Mouse (Mus musculus) MEL (cell line): ENCODE measurements at regions not wholly inside any gene's neighbourhood (a gene's known extent, or its start where the extent isn't known, plus 50 kb on each side); places are given as distances from the start of the nearest gene placed in this dataset.

Source experiments
- DNase-seq: peaks from one replicate; pipeline ENCODE4 v3.0.0; 2011; ENCODE audit warnings: low read depth, low spot score
- H3K27ac ChIP-seq: 2 replicates; pipeline ENCODE4 v1.5.1; 2012; ENCODE audit warnings: low read depth, mild to moderate bottlenecking, control low read depth, low read length, moderate library complexity; ENCODE audit not compliant: control insufficient read depth
- H3K27me3 ChIP-seq, 2 experiments: fragments of 150-350 bp in 1 of 2; sonication (generic) in 1 of 2; 2 replicates each; pipeline ENCODE4 v1.6.1; 2012; ENCODE audit warnings: low read length in 2 of 2, mild to moderate bottlenecking in 2 of 2, improper control_type of control experiment in 1 of 2, moderate library complexity in 1 of 2; ENCODE audit not compliant: insufficient read depth in 2 of 2, control insufficient read depth in 1 of 2
- H3K36me3 ChIP-seq, 2 experiments: 2 replicates each; pipeline ENCODE4 v1.6.1; 2012 to 2014; ENCODE audit warnings: low read length in 2 of 2, improper control_type of control experiment in 1 of 2, inconsistent platforms in 1 of 2, mild to moderate bottlenecking in 1 of 2; ENCODE audit not compliant: insufficient read depth in 2 of 2, control insufficient read depth in 1 of 2
- H3K4me1 ChIP-seq, 2 experiments: fragments of 150-350 bp in 1 of 2; sonication (generic) in 1 of 2; 2 replicates each; pipeline ENCODE4 v1.6.1; 2012; ENCODE audit warnings: low read length in 2 of 2, improper control_type of control experiment in 1 of 2, mild to moderate bottlenecking in 1 of 2; ENCODE audit not compliant: insufficient read depth in 2 of 2, control insufficient read depth in 1 of 2
- H3K4me3 ChIP-seq, 2 experiments: fragments of 150-350 bp in 1 of 2; sonication (generic) in 1 of 2; 2 replicates each; pipeline ENCODE4 v1.5.1; 2012; ENCODE audit warnings: low read depth in 2 of 2, low read length in 2 of 2, mild to moderate bottlenecking in 2 of 2, moderate library complexity in 2 of 2, control low read depth in 1 of 2, improper control_type of control experiment in 1 of 2; ENCODE audit not compliant: control insufficient read depth in 1 of 2, insufficient read depth in 1 of 2
- H3K79me2 ChIP-seq: 2 replicates; pipeline ENCODE4 v1.6.1; 2012; ENCODE audit warnings: mild to moderate bottlenecking, low read length, moderate library complexity; ENCODE audit not compliant: control insufficient read depth, poor library complexity, insufficient read depth
- H3K9ac ChIP-seq: 2 replicates; pipeline ENCODE4 v1.6.1; 2012; ENCODE audit warnings: low read depth, mild to moderate bottlenecking, control low read depth, low read length, moderate library complexity; ENCODE audit not compliant: control insufficient read depth, poor library complexity, severe bottlenecking
- H3K9me3 ChIP-seq: fragments of 150-350 bp; sonication (generic); replicated peaks from 2 replicates; pipeline ENCODE4 v1.6.1; 2012; ENCODE audit warnings: mild to moderate bottlenecking, low read length, improper control_type of control experiment, moderate library complexity; ENCODE audit not compliant: insufficient read depth
- CHD1 ChIP-seq: IDR thresholded peaks from 2 replicates; pipeline ENCODE4 v1.6.1; 2012; ENCODE audit warnings: low read depth, mild to moderate bottlenecking, inconsistent platforms, low read length, improper control_type of control experiment
- E2F4 ChIP-seq: IDR thresholded peaks from 2 replicates; pipeline ENCODE4 v1.6.1; 2011; ENCODE audit warnings: low read depth, low read length, improper control_type of control experiment, borderline replicate concordance
- EP300 ChIP-seq, 2 experiments: IDR thresholded peaks; 2 replicates each; pipeline ENCODE4 v1.6.1; 2011; ENCODE audit warnings: improper control_type of control experiment in 2 of 2, low read length in 2 of 2, low read depth in 1 of 2, mild to moderate bottlenecking in 1 of 2
- GABPA ChIP-seq: IDR thresholded peaks from 2 replicates; pipeline ENCODE4 v1.6.1; 2012; ENCODE audit warnings: low read depth, mild to moderate bottlenecking, inconsistent platforms, low read length, improper control_type of control experiment, moderate library complexity
- HCFC1 ChIP-seq: IDR thresholded peaks from 2 replicates; pipeline ENCODE4 v1.6.1; 2012; ENCODE audit warnings: low read depth, mild to moderate bottlenecking, inconsistent platforms, low read length, improper control_type of control experiment, moderate library complexity
- MAFK ChIP-seq: IDR thresholded peaks from 2 replicates; pipeline ENCODE4 v1.6.1; 2011; ENCODE audit warnings: low read depth, mild to moderate bottlenecking, low read length, improper control_type of control experiment, borderline replicate concordance
- MAZ ChIP-seq: IDR thresholded peaks from 2 replicates; pipeline ENCODE4 v1.6.1; 2012; ENCODE audit warnings: low read depth, mild to moderate bottlenecking, inconsistent platforms, low read length, improper control_type of control experiment
- NELFE ChIP-seq: IDR thresholded peaks from 2 replicates; pipeline ENCODE4 v1.6.1; 2011; ENCODE audit warnings: low read depth, low read length, improper control_type of control experiment
- NRF1 ChIP-seq: IDR thresholded peaks from 2 replicates; pipeline ENCODE4 v1.6.1; 2014; ENCODE audit warnings: low read depth, mild to moderate bottlenecking, inconsistent platforms, low read length, improper control_type of control experiment, moderate library complexity; ENCODE audit not compliant: poor library complexity, insufficient read depth, severe bottlenecking
- POLR2A ChIP-seq, 2 experiments: IDR thresholded peaks; 2 replicates each; pipeline ENCODE4 v1.6.1; 2011 to 2012; ENCODE audit warnings: low read length in 2 of 2, mild to moderate bottlenecking in 2 of 2, control low read depth in 1 of 2, improper control_type of control experiment in 1 of 2, low read depth in 1 of 2, moderate library complexity in 1 of 2; ENCODE audit not compliant: control insufficient read depth in 1 of 2, insufficient read depth in 1 of 2, poor library complexity in 1 of 2
- POLR2AphosphoS2 ChIP-seq: IDR thresholded peaks from 2 replicates; pipeline ENCODE4 v1.6.1; 2011; ENCODE audit warnings: low read length, improper control_type of control experiment
- POLR2AphosphoS5 ChIP-seq: IDR thresholded peaks from 2 replicates; pipeline ENCODE4 v1.6.1; 2012; ENCODE audit warnings: low read depth, borderline replicate concordance, mild to moderate bottlenecking, inconsistent platforms, low read length, moderate library complexity, mixed read lengths
- RCOR1 ChIP-seq: IDR thresholded peaks from 2 replicates; pipeline ENCODE4 v1.6.1; 2012; ENCODE audit warnings: low read depth, mild to moderate bottlenecking, inconsistent platforms, low read length, improper control_type of control experiment
- SIN3A ChIP-seq: IDR thresholded peaks from 2 replicates; pipeline ENCODE4 v1.6.1; 2012; ENCODE audit warnings: low read length, improper control_type of control experiment, inconsistent platforms
- TAL1 ChIP-seq: IDR thresholded peaks from 2 replicates; pipeline ENCODE4 v1.6.1; 2012; ENCODE audit warnings: mild to moderate bottlenecking, inconsistent platforms, low read length, moderate library complexity, mixed read lengths
- TCF12 ChIP-seq: IDR thresholded peaks from 2 replicates; pipeline ENCODE4 v1.6.1; 2014; ENCODE audit warnings: low read depth, mild to moderate bottlenecking, inconsistent platforms, low read length, improper control_type of control experiment, moderate library complexity
- UBTF ChIP-seq: IDR thresholded peaks from 2 replicates; pipeline ENCODE4 v1.6.1; 2012; ENCODE audit warnings: low read depth, mild to moderate bottlenecking, inconsistent platforms, low read length, improper control_type of control experiment, moderate library complexity, borderline replicate concordance; ENCODE audit not compliant: insufficient read depth
- USF1 ChIP-seq: IDR thresholded peaks from 2 replicates; pipeline ENCODE4 v1.6.1; 2014; ENCODE audit warnings: low read depth, mild to moderate bottlenecking, inconsistent platforms, low read length, improper control_type of control experiment, moderate library complexity
- ZC3H11A ChIP-seq: IDR thresholded peaks from 2 replicates; pipeline ENCODE4 v1.6.1; 2012; ENCODE audit warnings: low read depth, mild to moderate bottlenecking, inconsistent platforms, low read length, improper control_type of control experiment
- ZNF384 ChIP-seq: IDR thresholded peaks from 2 replicates; pipeline ENCODE4 v1.6.1; 2012; ENCODE audit warnings: low read depth, mild to moderate bottlenecking, inconsistent platforms, low read length, improper control_type of control experiment

GRCm38 (mm10) chr8:89387295-89387694, 343.3 kb upstream of the Sall1 start:
- no peak overlapping the region for H3K9ac ChIP-seq
- no peak for DNase-seq
- TF ChIP-seq RCOR1 (no peak), CHD1 (no peak), EP300 (IDR thresholded peaks at IDR 0.05; ENCODE audit: low read depth in 1 of 2, low read length in 2 of 2) (no peak), ZC3H11A (no peak), NELFE (no peak)
- no peaks in the 10 kb centered on the region for H3K36me3 ChIP-seq
- no peaks in the 10 kb centered on the region for H3K4me1 ChIP-seq
- no peaks in the 10 kb centered on the region for H3K79me2 ChIP-seq
- no peaks in the 10 kb centered on the region for H3K9me3 ChIP-seq
- no peak overlapping the region for H3K4me3 ChIP-seq
- H3K27ac ChIP-seq = no peak overlapping the region
- no peaks in the 10 kb centered on the region for H3K27me3 ChIP-seq

DNA sequence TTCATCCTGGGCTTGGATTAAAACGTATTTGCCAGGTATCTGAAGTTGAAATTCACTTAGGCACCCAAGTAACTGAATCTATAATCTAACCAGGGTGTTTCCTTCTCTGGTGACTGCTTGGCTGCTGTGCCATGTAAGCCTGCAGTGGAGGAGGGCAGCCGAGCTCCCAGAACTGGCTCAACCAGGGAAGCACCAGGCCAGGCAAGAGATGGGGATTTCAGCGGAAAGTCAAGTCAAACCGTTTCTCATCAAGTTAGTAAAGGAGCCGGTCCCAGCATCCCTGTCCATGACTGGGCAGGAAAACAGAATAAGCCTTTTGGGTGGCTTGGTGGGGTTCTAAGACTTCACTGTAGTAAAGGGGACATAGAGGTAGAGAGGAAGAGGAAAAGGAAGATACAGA, 341.1 kb upstream of the Sall1 start:
- Histone ChIP-seq H3K79me2 (no peaks in the 10 kb centered on the region), H3K4me1 (no peaks in the 10 kb centered on the region), H3K9me3 (no peaks in the 10 kb centered on the region), H3K9ac (no peak overlapping the region), H3K36me3 (no peaks in the 10 kb centered on the region), H3K27ac (no peak overlapping the region), H3K4me3 (no peak overlapping the region), H3K27me3 (no peaks in the 10 kb centered on the region)
- TF ChIP-seq SIN3A = no peak
- no peak for TF ChIP-seq HCFC1
- no peak for TF ChIP-seq POLR2A (IDR thresholded peaks at IDR 0.05; ENCODE audit: control insufficient read depth in 1 of 2, insufficient read depth in 1 of 2, low read depth in 1 of 2, low read length in 2 of 2, poor library complexity in 1 of 2)
- no peak for TF ChIP-seq GABPA
- no peak for TF ChIP-seq TAL1
- TF ChIP-seq CHD1 = no peak
- TF ChIP-seq ZNF384 = no peak
- TF ChIP-seq POLR2AphosphoS5 = no peak
- no peak for TF ChIP-seq TCF12
- TF ChIP-seq POLR2AphosphoS2 = no peak
- no peak for TF ChIP-seq MAFK
- no peak for TF ChIP-seq USF1
- DNase-seq = no peak

GRCm38 (mm10) chr8:89383781-89384180, 339.8 kb upstream of the Sall1 start:
- Histone ChIP-seq H3K27ac (no peak overlapping the region), H3K36me3 (no peaks in the 10 kb centered on the region), H3K9me3 (no peaks in the 10 kb centered on the region), H3K79me2 (no peaks in the 10 kb centered on the region), H3K27me3 (no peaks in the 10 kb centered on the region), H3K4me1 (no peaks in the 10 kb centered on the region), H3K4me3 (no peak overlapping the region), H3K9ac (no peak overlapping the region)
- no peak for TF ChIP-seq GABPA
- no peak for TF ChIP-seq HCFC1
- no peak for TF ChIP-seq UBTF
- TF ChIP-seq TCF12 = no peak
- TF ChIP-seq MAZ = no peak
- TF ChIP-seq NRF1 = no peak
- no peak for TF ChIP-seq E2F4
- no peak for TF ChIP-seq SIN3A
- no peak for TF ChIP-seq RCOR1
- no peak for DNase-seq
